Comparison of ENCODE assay signal across 10 mouse cellular contexts in genomic region chr2:167640279-167640678, GRCm38 (mm10). TPM values are rescaled to one million over a fixed set of nuclear protein-coding genes. Genes with fewer than 3 reads are reported as not detected.
A peak's percentile ranks its signal among the peaks of the same experiment; 100 is the strongest.
DNase-seq lines count a peak whose midpoint lies in the region; ATAC-seq and TF ChIP-seq lines count a peak whose summit lies in the region.
"Had no signal": no experiment of that assay in that cellular context is flagged by ENCODE, and none has a peak within 500 bp of the region (broad histone marks: within the 10 kb centered on the region; RNA-seq: fewer than 3 reads in every experiment).

No protein-coding gene starts in this region.

- H3K27me3 ChIP-seq in splenic B cell, adult 2 months (ENCODE audit: control insufficient read depth, insufficient read depth, low read length, poor library complexity, severe bottlenecking): no peaks in the 10 kb centered on the region
- no peaks in the 10 kb centered on the region for H3K27me3 ChIP-seq in intestine, embryonic 16.5 days (replicated peaks; ENCODE audit: control insufficient read depth, insufficient read depth, low read length)
- H3K27me3 ChIP-seq: embryonic facial prominence, embryonic 15.5 days had no signal

- H3K4me3 ChIP-seq in lung, adult 2 months (replicated peaks; ENCODE audit: extremely low read depth, low read depth, low read length): no peak overlapping the region
- no peak overlapping the region for H3K4me3 ChIP-seq in intestine, embryonic 16.5 days (ENCODE audit: low read length)
- H3K4me3 ChIP-seq: embryonic facial prominence, embryonic 15.5 days had no signal

- TF ChIP-seq POLR2A in lung, adult 2 months (IDR thresholded peaks at IDR 0.05; ENCODE audit: borderline replicate concordance, extremely low read depth, low read depth, low read length): no peak

- no peak overlapping the region for H3K9ac ChIP-seq in intestine, embryonic 16.5 days (ENCODE audit: low read depth, low read length)
- H3K9ac ChIP-seq: embryonic facial prominence, embryonic 15.5 days had no signal

- DNase-seq in cerebellum, postnatal 10 days: peak; percentile 67 to 77
- no peak for DNase-seq in cerebellum, adult 18-20 months
- no peak for DNase-seq in lung, adult 2 months
- no peak for DNase-seq in lung, postnatal 25 days (ENCODE audit: low spot score)
- peak; percentile 43 for DNase-seq in embryo, embryonic 11 days
- DNase-seq in splenic B cell, adult 2 months (ENCODE audit: low read depth, low spot score): peak; percentile 71
- DNase-seq: kidney, postnatal 14 days had no signal

- H3K4me1 ChIP-seq in lung, adult 2 months (ENCODE audit: control insufficient read depth, insufficient read depth, low read length): peaks cover 2% of the 10 kb centered on the region; the same call in 1 of the 2 replicates
- H3K4me1 ChIP-seq in intestine, embryonic 16.5 days (ENCODE audit: control insufficient read depth, insufficient read depth, low read length): peaks cover 4% of the 10 kb centered on the region; the same call in 1 of the 2 replicates
- H3K4me1 ChIP-seq: embryonic facial prominence, embryonic 15.5 days had no signal

- 81% methylated on average over 3 of the region's 3 CpGs for WGBS in lung, adult 2 months
- WGBS in intestine, embryonic 16.5 days: 86% methylated on average over 3 of the region's 3 CpGs

- peak; percentile 68 for TF ChIP-seq CTCF in lung, adult 2 months (IDR thresholded peaks at IDR 0.05; ENCODE audit: insufficient read depth, low read length)

- H3K36me3 ChIP-seq in splenic B cell, adult 2 months (ENCODE audit: control insufficient read depth, insufficient read depth, low read length, poor library complexity, severe bottlenecking): peaks cover 1% of the 10 kb centered on the region; the same call in 1 of the 2 replicates
- no peaks in the 10 kb centered on the region for H3K36me3 ChIP-seq in intestine, embryonic 16.5 days (ENCODE audit: control insufficient read depth, insufficient read depth, low read length)

- no peak overlapping the region for H3K4me2 ChIP-seq in intestine, embryonic 16.5 days (ENCODE audit: low read depth, low read length)
- H3K4me2 ChIP-seq: embryonic facial prominence, embryonic 15.5 days had no signal

- ATAC-seq in frontal cortex, adult (ENCODE audit: low TSS enrichment): no peak
- ATAC-seq in intestine, embryonic 16.5 days: no peak

- no peaks in the 10 kb centered on the region for H3K9me3 ChIP-seq in intestine, embryonic 16.5 days (ENCODE audit: control insufficient read depth, low read length)
- H3K9me3 ChIP-seq: embryonic facial prominence, embryonic 15.5 days had no signal

- H3K27ac ChIP-seq in intestine, embryonic 16.5 days (ENCODE audit: low read length): no peak overlapping the region
- H3K27ac ChIP-seq: embryonic facial prominence, embryonic 15.5 days had no signal

RNA-seq across cellular contexts. Expression of gene Ube2v1, which starts 8.4 kb away (rescaled TPM):
- polyA plus RNA-seq in lung, adult 2 months (2012; rRNA removed): 102 and 135 TPM in 2 replicates
- polyA plus RNA-seq in intestine, embryonic 16.5 days (2015; fragmentation: Nextera tagmentation; extraction: Ambion mirVana): 273 and 293 TPM in 2 replicates

RNA-seq across cellular contexts. Expression of gene Gm20431, which starts 21.0 kb away (rescaled TPM):
- 11.3 and 11.6 TPM in 2 replicates for polyA plus RNA-seq in lung, adult 2 months (2012; rRNA removed)
- 2.0 and 3.2 TPM in 2 replicates for polyA plus RNA-seq in intestine, embryonic 16.5 days (2015; fragmentation: Nextera tagmentation; extraction: Ambion mirVana)

RNA-seq across cellular contexts. Expression of gene Cebpb, which starts 48.4 kb away (rescaled TPM):
- 295 and 767 TPM in 2 replicates for polyA plus RNA-seq in lung, adult 2 months (2012; rRNA removed)
- polyA plus RNA-seq in intestine, embryonic 16.5 days (2015; fragmentation: Nextera tagmentation; extraction: Ambion mirVana): 0.65 and 0.93 TPM in 2 replicates

RNA-seq across cellular contexts. Expression of gene Tmem189, which starts 49.3 kb away (rescaled TPM):
- 113 and 138 TPM in 2 replicates for polyA plus RNA-seq in lung, adult 2 months (2012; rRNA removed)
- 28.6 and 33.7 TPM in 2 replicates for polyA plus RNA-seq in intestine, embryonic 16.5 days (2015; fragmentation: Nextera tagmentation; extraction: Ambion mirVana)

Comparison
In these comparisons a context has a peak if more than half of its experiments do, and no peak if none do; other contexts are left out.
1. DNase-seq: peak in cerebellum, postnatal 10 days (2 of 2), embryo, embryonic 11 days (single experiment) and splenic B cell, adult 2 months (single experiment); none in cerebellum, adult 18-20 months (0 of 2), lung, adult 2 months (single experiment) and lung, postnatal 25 days (single experiment).
2. RNA of gene Cebpb, which starts 48.4 kb away (polyA plus RNA-seq): 295 to 767 TPM in lung, adult 2 months; 0.65 to 0.93 TPM in intestine, embryonic 16.5 days; every median in the first group is over 100 times any median in the second.